Mouse (Mus musculus) monocyte, adult 2 months (primary cell): Measurements from ENCODE around the gene Eif3k.

ENCODE experiments used
- DNase-seq, 2 experiments: peaks; one replicate each; pipeline ENCODE4 v3.0.0; 2022; ENCODE audit warnings: low spot score in 2 of 2, low read depth in 1 of 2

Gene Eif3k

DNA sequence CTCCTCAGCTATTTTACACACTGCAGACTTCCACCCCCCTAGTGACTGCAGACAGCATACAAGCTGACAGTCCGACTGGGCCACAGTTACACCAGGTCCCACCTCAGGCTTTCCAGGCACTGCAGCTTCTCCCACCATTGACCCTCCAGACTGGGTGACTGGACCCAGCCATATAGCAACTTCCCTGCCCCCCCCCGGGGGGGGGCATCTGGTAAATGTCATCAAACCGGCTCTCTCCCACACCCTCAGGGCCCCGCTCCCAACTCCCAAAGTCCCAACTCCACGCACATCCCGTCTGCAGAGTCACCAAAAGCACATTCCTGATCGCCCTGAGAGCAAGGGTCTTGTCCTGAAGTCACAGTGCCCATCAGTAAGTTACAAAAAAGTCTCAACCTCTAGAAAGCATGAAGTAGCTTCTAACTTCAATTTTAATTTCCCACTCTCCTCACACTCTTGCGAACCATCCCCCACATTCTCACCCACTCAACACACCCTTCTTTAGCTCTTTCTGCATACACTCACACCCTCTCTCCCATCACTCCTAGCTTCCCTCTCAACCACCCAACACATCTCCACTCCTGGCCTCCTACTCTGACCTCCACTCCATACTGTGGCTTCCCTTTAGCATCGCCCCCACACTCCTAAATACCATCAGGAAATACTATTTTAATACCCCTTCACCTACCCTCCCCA, 21.2 kb downstream of the Eif3k start:
- DNase-seq: no peak

GRCm38 (mm10) chr7:28959505-28960045, 22.1 kb downstream of the Eif3k start:
- DNase-seq: no peak

- no peak for DNase-seq
Measured at GRCm38 (mm10) chr7:28958770-28959169, 22.9 kb downstream of the Eif3k start.

DNA sequence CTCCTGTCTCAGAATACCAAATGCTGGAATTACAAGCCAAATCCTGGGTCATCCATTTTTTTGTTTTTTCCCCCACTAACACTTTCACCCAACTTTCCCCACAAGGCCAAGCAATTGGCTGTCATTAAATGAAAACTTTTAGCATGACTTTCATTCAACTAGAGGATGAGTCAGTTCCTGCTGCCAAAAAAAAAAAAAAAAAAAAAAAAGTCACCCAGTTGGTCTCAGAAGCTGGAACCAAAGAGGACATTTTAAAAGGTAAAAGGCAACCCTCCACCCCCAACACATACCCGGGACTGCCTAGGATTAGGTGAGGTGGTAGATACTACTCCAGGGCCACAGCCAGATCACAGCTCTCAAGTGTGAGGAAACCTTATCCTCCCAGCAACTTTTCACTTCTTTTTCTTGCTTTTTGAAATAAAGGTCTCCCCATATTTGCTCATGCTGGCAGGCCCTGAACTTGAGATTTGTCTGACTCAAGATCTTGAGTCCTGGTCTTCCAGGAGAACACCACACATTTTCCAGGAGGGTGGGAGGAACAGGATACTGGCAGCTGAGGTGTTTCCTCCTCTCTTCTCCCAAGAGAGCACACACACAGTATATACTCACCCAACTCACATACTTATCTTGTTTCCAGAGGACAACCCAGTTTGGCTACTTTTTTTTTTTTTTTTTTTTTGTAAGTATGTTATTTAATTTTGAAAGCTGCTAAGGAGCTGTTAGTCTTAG, 23.5 kb downstream of the Eif3k start:
- no peak for DNase-seq

DNA sequence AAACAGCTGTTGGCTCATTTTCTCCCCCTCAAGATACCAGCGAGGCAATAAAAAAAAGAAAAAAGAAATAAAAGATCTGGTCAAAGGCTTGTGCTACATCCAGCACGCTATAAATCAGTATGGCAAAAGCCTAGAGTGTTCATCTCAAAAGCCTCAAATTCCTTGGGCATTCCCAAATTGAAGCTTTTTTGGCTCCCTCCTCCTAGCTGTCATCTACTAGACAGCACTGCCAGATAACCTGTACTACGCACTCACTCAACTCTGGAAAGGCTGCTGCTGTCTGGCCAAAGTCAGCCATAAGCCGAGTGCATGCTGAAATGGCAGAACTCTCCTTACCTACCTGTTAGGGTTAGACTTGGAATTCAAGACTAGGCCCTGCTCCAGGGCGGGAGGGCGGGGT, 24.4 kb downstream of the Eif3k start:
- no peak for DNase-seq

- DNase-seq: no peak
Measured at GRCm38 (mm10) chr7:28956270-28956669, 25.4 kb downstream of the Eif3k start.

- no peak for DNase-seq
Measured at GRCm38 (mm10) chr7:28955295-28955897, 26.3 kb downstream of the Eif3k start.

DNA sequence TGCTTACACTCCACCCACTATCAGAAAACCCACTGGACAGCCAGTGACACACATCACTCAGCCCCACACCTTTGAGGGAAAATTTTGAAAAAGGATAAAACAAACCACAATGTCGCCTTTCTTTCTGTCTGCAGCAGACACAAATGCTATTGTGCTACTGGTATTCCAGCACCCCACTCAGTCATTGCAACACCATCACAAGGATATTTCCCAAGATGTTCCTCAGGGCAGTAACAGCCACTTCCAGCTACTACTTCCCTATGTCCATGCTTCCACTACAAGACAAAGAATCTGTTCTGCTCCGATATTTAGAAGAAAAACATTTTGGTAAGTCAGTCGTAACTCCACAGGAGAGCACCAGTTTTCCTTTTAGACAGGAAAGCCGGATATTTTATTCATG, 26.9 kb downstream of the Eif3k start:
- DNase-seq: no peak

DNA sequence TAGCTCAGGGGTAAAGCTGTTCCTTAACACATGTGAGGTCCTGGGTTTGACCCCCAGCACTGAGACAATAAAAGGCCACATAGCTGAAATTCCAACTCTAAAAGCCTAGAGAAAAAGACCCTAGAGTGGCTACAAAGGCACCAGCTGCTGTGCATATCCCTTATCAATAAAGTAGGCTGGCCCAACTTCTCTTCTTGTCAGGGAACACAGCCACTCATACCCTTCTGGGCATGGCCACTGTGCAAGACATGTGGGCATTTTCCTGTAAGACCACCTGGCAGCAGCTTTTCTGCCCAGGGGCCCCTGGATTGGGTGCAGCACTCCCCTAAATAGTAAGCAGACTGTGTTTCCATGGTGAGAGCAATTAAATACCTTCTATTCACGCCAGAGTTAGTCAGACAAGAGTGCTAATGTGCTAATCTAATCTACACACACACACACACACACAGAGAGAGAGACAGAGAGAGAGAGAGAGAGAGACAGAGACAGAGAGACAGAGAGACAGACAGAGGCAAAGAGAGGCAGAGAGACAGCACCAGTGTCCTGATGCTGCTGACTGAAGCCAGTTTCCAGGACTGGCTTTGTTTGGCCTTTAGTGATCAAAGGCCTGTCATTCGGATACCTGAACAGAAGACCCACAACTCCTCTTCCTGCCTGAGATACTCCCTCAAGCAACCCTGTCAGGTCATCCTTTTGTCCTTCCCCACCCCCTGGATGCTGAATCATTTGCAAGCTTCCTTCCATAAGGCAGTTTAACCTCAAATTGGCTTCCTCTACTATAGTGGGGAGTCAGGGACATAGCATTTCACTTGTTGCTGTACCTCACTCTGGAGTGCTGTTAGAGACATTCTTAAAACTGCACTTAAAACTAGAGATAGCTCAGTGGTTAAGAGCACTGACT, 27.9 kb downstream of the Eif3k start:
- no peak for DNase-seq

DNA sequence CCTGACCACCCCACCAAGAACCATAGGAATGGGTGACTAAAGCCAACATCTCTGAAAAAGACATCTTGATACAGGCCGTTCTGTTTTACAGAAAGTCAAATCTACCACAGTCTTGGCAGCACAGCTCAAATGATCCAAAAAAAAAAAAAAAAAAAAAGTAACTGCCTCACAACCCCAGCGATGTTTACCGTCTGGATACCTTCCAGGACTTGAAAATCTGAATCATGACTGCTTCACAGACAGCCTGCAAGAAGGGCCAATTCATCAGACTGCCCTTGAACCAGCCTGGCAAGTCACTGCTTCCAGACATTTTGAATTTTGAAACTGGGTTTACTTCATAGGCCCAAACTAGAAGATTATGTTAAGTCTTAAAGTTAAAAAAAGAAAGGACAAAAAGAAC, 28.9 kb downstream of the Eif3k start:
- no peak for DNase-seq

DNA sequence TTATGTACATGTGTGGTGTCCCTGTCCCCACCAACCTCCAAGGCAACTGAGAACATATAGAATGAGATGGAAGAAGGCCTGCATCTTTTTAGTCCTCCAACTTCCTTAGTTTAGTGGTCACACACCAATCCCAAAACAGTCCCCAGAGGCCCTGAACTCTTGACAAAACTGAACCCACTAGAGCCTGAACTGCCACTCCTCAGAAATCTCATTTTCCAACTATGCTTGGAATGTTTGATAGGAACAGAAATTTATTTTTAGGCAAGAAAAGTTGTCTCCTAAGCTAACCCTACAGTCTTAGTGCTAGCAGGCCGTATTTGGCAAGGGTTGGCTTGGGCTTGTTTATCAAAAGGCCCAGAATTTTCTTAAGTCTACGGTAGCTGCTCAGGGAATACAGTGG, 29.9 kb downstream of the Eif3k start:
- no peak for DNase-seq

- DNase-seq: no peak
Measured at GRCm38 (mm10) chr7:28950346-28951037, 31.2 kb downstream of the Eif3k start.

DNA sequence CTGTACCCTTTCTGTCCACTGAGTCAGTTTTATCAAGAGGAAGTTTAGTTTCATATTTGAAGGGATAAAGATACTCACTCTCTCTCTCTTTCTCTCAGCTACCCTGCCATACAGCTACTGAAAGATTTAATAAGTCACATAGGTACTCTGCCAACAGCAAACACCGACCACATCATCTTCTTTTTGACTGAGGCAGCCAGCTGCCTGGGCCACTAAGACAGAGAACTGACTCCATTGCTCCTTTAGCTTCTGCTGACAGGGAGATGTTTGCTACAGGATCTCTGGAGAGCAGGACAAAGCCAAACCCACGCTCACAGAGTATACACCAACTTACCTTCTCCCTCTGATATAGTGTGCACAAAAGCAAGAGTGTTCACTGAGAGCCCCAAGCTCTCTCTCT, 32.4 kb downstream of the Eif3k start:
- DNase-seq: no peak

DNA sequence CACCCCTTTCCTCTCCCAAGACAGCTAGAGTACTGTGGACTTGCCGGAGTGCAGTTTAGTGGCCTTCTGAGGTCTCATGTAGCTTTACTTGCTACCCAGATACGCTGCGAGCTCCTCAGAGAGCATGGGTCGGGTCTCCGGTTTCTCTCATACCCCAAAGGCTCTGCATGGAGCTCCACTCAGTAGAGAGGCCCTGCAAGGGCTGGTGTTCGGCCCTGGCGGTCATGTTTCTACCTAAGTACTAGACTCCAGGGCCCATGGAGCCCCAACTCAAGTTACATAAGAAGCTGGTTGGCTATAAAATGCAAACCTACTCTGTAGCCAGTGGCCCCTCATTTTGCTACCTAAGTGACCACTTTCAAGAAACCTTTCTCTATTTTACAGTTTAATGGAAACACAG, 32.9 kb downstream of the Eif3k start:
- no peak for DNase-seq

DNA sequence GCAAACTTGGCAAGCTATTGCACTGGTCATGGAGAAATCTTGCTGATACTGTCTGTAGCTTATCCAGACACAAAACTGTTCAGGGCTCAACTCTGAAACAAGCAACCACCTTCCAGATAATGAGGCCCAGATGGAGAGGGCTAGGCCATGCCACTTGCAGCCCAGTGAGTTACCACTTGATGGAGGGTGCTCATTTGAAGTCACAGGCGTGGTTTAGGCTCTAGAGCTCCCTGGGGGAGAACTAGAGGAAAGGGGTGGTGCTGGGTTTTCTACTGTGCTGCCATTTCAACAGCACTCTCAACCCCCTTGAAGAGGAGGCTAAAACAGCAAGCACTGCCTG, 35.4 kb downstream of the Eif3k start:
- DNase-seq: no peak

- DNase-seq: no peak
Measured at GRCm38 (mm10) chr7:28945416-28946270, 36.0 kb downstream of the Eif3k start.

- no peak for DNase-seq
Measured at GRCm38 (mm10) chr7:28944756-28945415, 36.8 kb downstream of the Eif3k start.

DNA sequence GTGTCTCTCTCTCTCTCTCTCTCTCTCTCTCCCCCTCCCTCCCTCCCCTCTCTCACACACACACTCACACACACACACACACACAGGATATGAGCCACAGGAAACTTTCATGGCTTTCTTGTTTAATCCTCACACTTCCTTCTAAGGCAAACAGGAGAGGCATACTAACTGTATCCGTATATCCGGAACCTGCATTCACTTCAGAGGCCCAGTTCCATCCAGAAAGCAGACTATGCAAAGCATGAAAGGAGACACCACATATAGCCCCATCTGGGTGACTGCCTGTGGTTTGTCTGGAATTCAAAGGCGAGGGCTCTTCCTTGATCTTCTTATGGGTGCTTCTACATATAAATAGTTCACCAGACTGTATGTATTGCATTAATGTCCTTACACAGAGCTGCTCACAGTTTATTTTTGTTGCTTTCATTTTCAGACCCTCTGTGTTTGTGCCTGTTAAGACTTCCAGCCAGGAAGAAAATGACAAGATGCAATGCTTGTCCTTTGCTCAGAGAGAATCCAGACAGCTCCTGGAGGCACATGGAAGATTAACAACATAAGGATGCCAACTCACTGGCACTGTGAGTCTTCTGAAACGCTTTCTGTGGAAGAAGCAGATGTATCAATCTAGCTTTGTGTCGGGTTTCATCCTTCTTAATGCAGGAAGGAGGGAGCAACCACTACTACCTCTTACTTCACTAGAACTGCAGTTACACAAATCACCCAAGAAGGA, 38.0 kb downstream of the Eif3k start:
- DNase-seq: no peak

DNA sequence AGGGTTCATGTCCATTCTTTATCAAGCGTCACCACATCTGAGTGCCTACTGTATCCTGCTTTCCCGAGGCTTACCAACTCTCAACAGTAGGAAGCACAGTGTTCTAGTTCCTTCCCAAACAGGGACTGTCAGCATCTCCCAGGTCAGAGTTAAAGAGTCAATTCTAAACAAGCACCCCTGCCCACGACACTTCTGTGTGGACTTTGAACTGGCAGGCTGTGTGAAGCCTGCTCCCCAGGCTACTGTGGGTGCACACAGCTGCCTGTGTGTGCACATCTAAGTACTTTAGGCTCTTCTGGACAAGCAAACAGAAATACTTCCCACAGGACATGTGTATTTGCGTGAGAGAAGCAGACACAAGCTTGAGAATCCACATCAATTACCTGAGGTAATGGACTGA, 40.1 kb downstream of the Eif3k start:
- no peak for DNase-seq
